Mouse (Mus musculus): Measurements from ENCODE around the gene Dnah17. TPM values are rescaled to one million over a fixed set of nuclear protein-coding genes. Genes with fewer than 3 reads are reported as not detected.

Dnah17 gene
- polyA plus RNA-seq, 2 experiments from 2014 or later: 0.55 to 0.67 TPM

Other genes starting within 250 kb of the Dnah17 start
- gene Socs3, start 160.6 kb downstream of the Dnah17 start, polyA plus RNA-seq (2017; shearing (Covaris generic)): 10 to 100 TPM; 34.4 to 35.5 TPM
- gene Pgs1, start 144.3 kb downstream of the Dnah17 start, polyA plus RNA-seq (2017; shearing (Covaris generic)): 10 to 100 TPM; 34.3 to 38.8 TPM
- 10 to 100 TPM; 34.7 to 59.5 TPM for gene Cyth1, start 118.0 kb upstream of the Dnah17 start, polyA plus RNA-seq (2017; shearing (Covaris generic))
- 10 to 100 TPM; 21.1 to 33.0 TPM for gene Usp36, start 159.6 kb upstream of the Dnah17 start, polyA plus RNA-seq (2017; shearing (Covaris generic))
- under 1 TPM; 0.32 to 0.52 TPM for gene Cep295nl, start 211.9 kb upstream of the Dnah17 start, polyA plus RNA-seq (2017; shearing (Covaris generic))
- gene Timp2, start 225.1 kb upstream of the Dnah17 start, polyA plus RNA-seq (2017; shearing (Covaris generic)): 10 to 100 TPM in 1 of 2 experiments, 1 to 10 TPM in 1; 9.5 to 10.5 TPM

All from CD4-positive, CD25-positive, alpha-beta regulatory T cell, adult 4 months (primary cell).